Mouse (Mus musculus) T-cell, adult 2 months (primary cell): ENCODE data around the gene Tmem161a.
"Not testable (repeated sequence)": the region's sequence is repeated elsewhere in the genome, so short reads cannot be mapped to it uniquely, and the experiment has no call there.

Experiments used
- DNase-seq: peaks from one replicate; pipeline ENCODE4 v3.0.0; 2022; ENCODE audit warnings: low spot score

Gene Tmem161a

GRCm38 (mm10) chr8:70211275-70211674 lies 39.1 kb downstream of the Tmem161a start:
- DNase-seq = no peak

- peak; percentile 41 for DNase-seq
Measured at GRCm38 (mm10) chr8:70211726-70212111, 39.6 kb downstream of the Tmem161a start.

- DNase-seq = peak; percentile 99
Measured at GRCm38 (mm10) chr8:70212112-70213055, 40.2 kb downstream of the Tmem161a start, which contains the start of gene Slc25a42. Gene Slc25a42 (minus strand): TSS chr8:70212305.

GRCm38 (mm10) chr8:70214411-70214810 lies 42.3 kb downstream of the Tmem161a start:
- DNase-seq = no peak

- DNase-seq = no peak
Measured at GRCm38 (mm10) chr8:70215092-70215491, 42.9 kb downstream of the Tmem161a start.

- DNase-seq = not testable (repeated sequence)
Measured at GRCm38 (mm10) chr8:70216161-70216560, 44.0 kb downstream of the Tmem161a start.

GRCm38 (mm10) chr8:70216566-70216965 lies 44.4 kb downstream of the Tmem161a start:
- no peak for DNase-seq

- no peak for DNase-seq
Measured at GRCm38 (mm10) chr8:70217441-70217840, 45.3 kb downstream of the Tmem161a start.

- no peak for DNase-seq
Measured at GRCm38 (mm10) chr8:70219107-70219684, 47.0 kb downstream of the Tmem161a start.

- DNase-seq = no peak
Measured at GRCm38 (mm10) chr8:70220236-70220840, 48.2 kb downstream of the Tmem161a start.

GRCm38 (mm10) chr8:70220911-70221310 lies 48.8 kb downstream of the Tmem161a start:
- no peak for DNase-seq

GRCm38 (mm10) chr8:70222041-70222440 lies 49.9 kb downstream of the Tmem161a start:
- no peak for DNase-seq

GRCm38 (mm10) chr8:70223341-70223740 lies 51.2 kb downstream of the Tmem161a start:
- DNase-seq = no peak

GRCm38 (mm10) chr8:70227997-70228396 lies 55.8 kb downstream of the Tmem161a start:
- no peak for DNase-seq

- no peak for DNase-seq
Measured at GRCm38 (mm10) chr8:70230837-70231236, 58.7 kb downstream of the Tmem161a start.
